Mouse (Mus musculus) spleen, postnatal 36 days (tissue): ENCODE data around the gene Malsu1.

ENCODE experiments used
- DNase-seq, 2 experiments: peaks; one replicate each; pipeline ENCODE4 v3.0.0; 2022; ENCODE audit warnings: low spot score in 2 of 2, mixed read lengths in 1 of 2

Gene Malsu1

GRCm38 (mm10) chr6:49074117-49074490 is 509 bp downstream of the Malsu1 start:
- DNase-seq: no peak

- no peak for DNase-seq
Observed at GRCm38 (mm10) chr6:49077894-49078293, 4.3 kb downstream of the Malsu1 start.

- no peak for DNase-seq
Observed at GRCm38 (mm10) chr6:49079313-49079712, 5.7 kb downstream of the Malsu1 start.

- DNase-seq: no peak
Observed at GRCm38 (mm10) chr6:49083008-49083407, 9.4 kb downstream of the Malsu1 start.

GRCm38 (mm10) chr6:49094968-49095367 is 21.4 kb downstream of the Malsu1 start:
- DNase-seq: no peak

- DNase-seq: no peak
Observed at GRCm38 (mm10) chr6:49096421-49096820, 22.8 kb downstream of the Malsu1 start.

- peak; percentile 8 to 11 for DNase-seq
Observed at GRCm38 (mm10) chr6:49096933-49097461, 23.4 kb downstream of the Malsu1 start.

GRCm38 (mm10) chr6:49097596-49098110 is 24.1 kb downstream of the Malsu1 start:
- DNase-seq: no peak

GRCm38 (mm10) chr6:49099086-49099485 is 25.5 kb downstream of the Malsu1 start:
- DNase-seq: no peak

- DNase-seq: peak; percentile 28 to 32
Observed at GRCm38 (mm10) chr6:49106746-49107500, 33.3 kb downstream of the Malsu1 start.

- DNase-seq: no peak
Observed at GRCm38 (mm10) chr6:49109196-49109595, 35.6 kb downstream of the Malsu1 start.

GRCm38 (mm10) chr6:49113895-49114294 is 40.3 kb downstream of the Malsu1 start:
- no peak for DNase-seq

GRCm38 (mm10) chr6:49114457-49114856 is 40.9 kb downstream of the Malsu1 start:
- DNase-seq: no peak

GRCm38 (mm10) chr6:49115550-49115949 is 42.0 kb downstream of the Malsu1 start:
- DNase-seq: no peak

- no peak for DNase-seq
Observed at GRCm38 (mm10) chr6:49116241-49116640, 42.6 kb downstream of the Malsu1 start.

GRCm38 (mm10) chr6:49118446-49118845 is 44.9 kb downstream of the Malsu1 start:
- no peak for DNase-seq

- DNase-seq: no peak
Observed at GRCm38 (mm10) chr6:49119462-49120135, 46.0 kb downstream of the Malsu1 start.

- DNase-seq: no peak
Observed at GRCm38 (mm10) chr6:49120370-49120769, 46.8 kb downstream of the Malsu1 start.

GRCm38 (mm10) chr6:49130328-49130727 is 56.7 kb downstream of the Malsu1 start:
- DNase-seq: no peak

GRCm38 (mm10) chr6:49131855-49132254 is 58.3 kb downstream of the Malsu1 start:
- DNase-seq: no peak

GRCm38 (mm10) chr6:49132352-49133090 is 58.9 kb downstream of the Malsu1 start:
- DNase-seq: no peak
